Mouse (Mus musculus) stomach, postnatal 0 days (tissue): Measurements from ENCODE around the gene Ogg1.

Experiments
- CTCF ChIP-seq: IDR thresholded peaks from 2 replicates; pipeline ENCODE4 v1.5.1; 2016; ENCODE audit warnings: antibody characterized with exemption, low read depth, mild to moderate bottlenecking, moderate library complexity
- EP300 ChIP-seq: optimal IDR thresholded peaks from 2 replicates; pipeline ENCODE3; 2016; ENCODE audit warnings: antibody characterized with exemption

DNA sequence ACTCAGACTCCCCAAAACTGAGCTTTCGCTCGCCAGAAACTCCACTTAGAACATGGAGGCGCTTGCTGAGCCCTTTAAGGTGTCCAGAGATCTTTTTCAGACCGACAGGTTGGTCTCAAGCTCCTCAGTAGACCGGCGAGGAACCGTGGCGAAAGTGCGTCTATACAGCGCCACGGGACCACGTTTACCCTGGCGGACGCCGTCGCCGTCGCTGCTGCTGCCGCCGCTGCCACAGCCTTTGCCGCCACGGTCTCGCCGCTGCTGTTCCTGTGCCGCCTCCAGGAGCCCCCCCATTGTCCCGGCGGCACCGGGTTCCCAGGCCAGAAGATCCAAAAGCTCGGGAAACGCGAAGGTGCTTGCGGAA lies 19.8 kb upstream of the Ogg1 start, which contains the start of gene Brpf1:
- TF ChIP-seq CTCF: no peak
- TF ChIP-seq EP300: no peak
